Comparison of ENCODE assay signal across 23 mouse cellular contexts in the genomic region with DNA sequence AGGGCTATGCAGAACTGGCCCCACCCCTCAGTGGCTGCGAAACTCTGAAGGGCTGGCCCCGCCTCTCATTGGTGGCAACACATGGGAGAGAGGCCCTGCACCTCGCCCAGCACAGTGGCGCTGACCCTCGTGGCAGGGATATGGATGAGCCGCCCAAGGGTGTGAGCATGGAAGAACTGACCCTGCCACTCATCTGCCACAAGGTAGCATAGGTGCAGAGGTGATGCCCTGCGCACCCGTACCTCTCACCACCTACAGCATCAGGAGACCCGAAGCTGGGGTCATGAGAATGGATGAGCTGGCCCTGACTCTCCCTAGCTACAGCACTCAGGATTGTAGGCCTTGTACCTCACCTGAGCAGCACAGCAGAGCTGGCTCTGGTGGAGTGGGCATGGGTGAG.
A peak's percentile ranks its signal among the peaks of the same experiment; 100 is the strongest.
DNase-seq lines count a peak whose midpoint lies in the region; ATAC-seq and TF ChIP-seq lines count a peak whose summit lies in the region.
"Had no signal": no experiment of that assay in that cellular context is flagged by ENCODE, and none has a peak within 500 bp of the region (broad histone marks: within the 10 kb centered on the region; RNA-seq: fewer than 3 reads in every experiment).

No protein-coding gene starts in this region.

- ATAC-seq in kidney, embryonic 15.5 days (replicated peaks; ENCODE audit: low FRiP score) = peak; percentile 29; the same call in 1 of the 2 replicates
- ATAC-seq in midbrain, embryonic 11.5 days (ENCODE audit: low FRiP score) = peak; percentile 33; the same call in 1 of the 2 replicates
- ATAC-seq in midbrain, embryonic 15.5 days (replicated peaks) = no peak
- ATAC-seq in midbrain, postnatal 0 days (ENCODE audit: low FRiP score) = 0 out of 2 replicates have a peak, but pooled peaks have one; percentile 56
- ATAC-seq: forebrain, embryonic 15.5 days had no signal

- no peak for TF ChIP-seq CTCF in midbrain, postnatal 0 days (IDR thresholded peaks at IDR 0.05)

- 91% methylated on average over 9 of the region's 9 CpGs for WGBS in kidney, embryonic 15.5 days
- WGBS in midbrain, embryonic 11.5 days = 91% methylated on average over 9 of the region's 9 CpGs
- 93% methylated on average over 9 of the region's 9 CpGs for WGBS in midbrain, embryonic 15.5 days
- 92% methylated on average over 9 of the region's 9 CpGs for WGBS in midbrain, postnatal 0 days

- H3K36me3 ChIP-seq in kidney, embryonic 15.5 days = no peaks in the 10 kb centered on the region
- no peaks in the 10 kb centered on the region for H3K36me3 ChIP-seq in midbrain, embryonic 11.5 days (ENCODE audit: control insufficient read depth, insufficient read depth, low read length)
- H3K36me3 ChIP-seq in midbrain, embryonic 15.5 days (replicated peaks) = no peaks in the 10 kb centered on the region
- no peaks in the 10 kb centered on the region for H3K36me3 ChIP-seq in midbrain, postnatal 0 days (ENCODE audit: insufficient read depth, low read length)
- H3K36me3 ChIP-seq: forebrain, embryonic 15.5 days; limb, embryonic 15.5 days; midbrain, embryonic 12.5 days had no signal

- H3K9me3 ChIP-seq in kidney, embryonic 15.5 days (replicated peaks) = no peaks in the 10 kb centered on the region
- no peaks in the 10 kb centered on the region for H3K9me3 ChIP-seq in midbrain, embryonic 11.5 days (ENCODE audit: control insufficient read depth, low read length)
- no peaks in the 10 kb centered on the region for H3K9me3 ChIP-seq in midbrain, embryonic 15.5 days
- H3K9me3 ChIP-seq in midbrain, postnatal 0 days (ENCODE audit: low read length) = no peaks in the 10 kb centered on the region
- H3K9me3 ChIP-seq: forebrain, embryonic 15.5 days; limb, embryonic 15.5 days; midbrain, embryonic 12.5 days had no signal

- H3K27ac ChIP-seq in kidney, embryonic 15.5 days = no peak overlapping the region
- no peak overlapping the region for H3K27ac ChIP-seq in midbrain, embryonic 11.5 days (ENCODE audit: low read depth, low read length)
- no peak overlapping the region for H3K27ac ChIP-seq in midbrain, embryonic 15.5 days
- no peak overlapping the region for H3K27ac ChIP-seq in midbrain, postnatal 0 days (ENCODE audit: low read depth, low read length)
- H3K27ac ChIP-seq: forebrain, embryonic 15.5 days; limb, embryonic 15.5 days; liver, embryonic 14.5 days; midbrain, embryonic 12.5 days had no signal

- H3K9ac ChIP-seq in kidney, embryonic 15.5 days = no peak overlapping the region
- H3K9ac ChIP-seq in midbrain, embryonic 11.5 days (ENCODE audit: low read length) = no peak overlapping the region
- no peak overlapping the region for H3K9ac ChIP-seq in midbrain, embryonic 15.5 days
- H3K9ac ChIP-seq in midbrain, postnatal 0 days (replicated peaks; ENCODE audit: low read length, poor library complexity, severe bottlenecking) = no peak overlapping the region
- H3K9ac ChIP-seq: forebrain, embryonic 15.5 days; limb, embryonic 15.5 days; liver, embryonic 14.5 days; lung, embryonic 14.5 days; midbrain, embryonic 12.5 days had no signal

- no peak overlapping the region for H3K4me3 ChIP-seq in kidney, embryonic 15.5 days (replicated peaks)
- H3K4me3 ChIP-seq in midbrain, embryonic 11.5 days (ENCODE audit: low read depth, low read length) = no peak overlapping the region
- no peak overlapping the region for H3K4me3 ChIP-seq in midbrain, embryonic 15.5 days
- no peak overlapping the region for H3K4me3 ChIP-seq in midbrain, postnatal 0 days (ENCODE audit: low read depth, low read length)
- H3K4me3 ChIP-seq: forebrain, embryonic 15.5 days; limb, embryonic 15.5 days; midbrain, embryonic 12.5 days had no signal

- H3K4me1 ChIP-seq in kidney, embryonic 15.5 days = 0 out of 2 replicates have a peak, but pooled peaks cover 3% of the 10 kb centered on the region
- no peaks in the 10 kb centered on the region for H3K4me1 ChIP-seq in midbrain, embryonic 11.5 days (ENCODE audit: control insufficient read depth, insufficient read depth, low read length)
- no peaks in the 10 kb centered on the region for H3K4me1 ChIP-seq in midbrain, embryonic 15.5 days
- H3K4me1 ChIP-seq in midbrain, postnatal 0 days (ENCODE audit: insufficient read depth, low read length) = no peaks in the 10 kb centered on the region
- H3K4me1 ChIP-seq: forebrain, embryonic 15.5 days; midbrain, embryonic 12.5 days had no signal

- no peaks in the 10 kb centered on the region for H3K27me3 ChIP-seq in kidney, embryonic 15.5 days
- H3K27me3 ChIP-seq in midbrain, embryonic 11.5 days (ENCODE audit: control insufficient read depth, insufficient read depth, low read length) = no peaks in the 10 kb centered on the region
- H3K27me3 ChIP-seq in midbrain, embryonic 15.5 days (replicated peaks) = no peaks in the 10 kb centered on the region
- H3K27me3 ChIP-seq in midbrain, postnatal 0 days (ENCODE audit: insufficient read depth, low read length) = no peaks in the 10 kb centered on the region
- H3K27me3 ChIP-seq: forebrain, embryonic 15.5 days; limb, embryonic 15.5 days; midbrain, embryonic 12.5 days had no signal

- H3K4me2 ChIP-seq in kidney, embryonic 15.5 days = no peak overlapping the region
- no peak overlapping the region for H3K4me2 ChIP-seq in midbrain, embryonic 11.5 days
- H3K4me2 ChIP-seq in midbrain, embryonic 15.5 days = no peak overlapping the region
- no peak overlapping the region for H3K4me2 ChIP-seq in midbrain, postnatal 0 days (ENCODE audit: low read depth, low read length, poor library complexity, severe bottlenecking)
- H3K4me2 ChIP-seq: forebrain, embryonic 15.5 days; heart, embryonic 11.5 days; limb, embryonic 15.5 days; lung, embryonic 14.5 days; midbrain, embryonic 12.5 days had no signal

- DNase-seq in heart, adult 11 months = peak; percentile 83
- DNase-seq in heart, postnatal 4 days = no peak
- DNase-seq in kidney, postnatal 4 days = no peak
- DNase-seq in midbrain, embryonic 11.5 days (ENCODE audit: low spot score, missing footprints) = peak; percentile 14
- DNase-seq in midbrain, postnatal 0 days (ENCODE audit: low spot score) = no peak
- DNase-seq in layer of hippocampus, adult 9-11 months = no peak
- DNase-seq: cerebellum, adult 8-10 months; cerebellum, postnatal 36 days; embryo, embryonic 11 days; heart, postnatal 14 days; kidney, adult 11 months; kidney, postnatal 10 days; lung, embryonic 14.5 days; right cerebral cortex, adult 18-20 months; right cerebral cortex, postnatal 4 days; thymus, postnatal 25 days had no signal

Comparison
In these comparisons a context has a peak if more than half of its experiments do, and no peak if none do; other contexts are left out.
1. DNase-seq: peak in heart, adult 11 months (single experiment) and midbrain, embryonic 11.5 days (single experiment); none in heart, postnatal 4 days (single experiment), kidney, postnatal 4 days (0 of 2), midbrain, postnatal 0 days (single experiment) and layer of hippocampus, adult 9-11 months (single experiment).